Mouse (Mus musculus) CH12.LX (cell line): ENCODE measurements around the gene Edaradd.

Experiments
- CHD1 ChIP-seq: IDR thresholded peaks from 2 replicates; pipeline ENCODE4 v1.6.1; 2012; ENCODE audit warnings: low read depth, low read length, improper control_type of control experiment, inconsistent platforms
- CTCF ChIP-seq, 2 experiments: IDR thresholded peaks in 1 of 2; conservative IDR thresholded peaks in 1 of 2; 2 replicates each; pipeline ENCODE4 v1.5.1; 2011 to 2012; ENCODE audit warnings: low read depth in 2 of 2, low read length in 2 of 2, improper control_type of control experiment in 1 of 2, inconsistent platforms in 1 of 2, mild to moderate bottlenecking in 1 of 2, moderate library complexity in 1 of 2
- E2F4 ChIP-seq: IDR thresholded peaks from 2 replicates; pipeline ENCODE4 v1.6.1; 2011; ENCODE audit warnings: low read depth, low read length, improper control_type of control experiment; ENCODE audit not compliant: insufficient replicate concordance
- JUND ChIP-seq: conservative IDR thresholded peaks from 2 replicates; pipeline ENCODE4 v1.6.1; 2011; ENCODE audit warnings: low read depth, low read length, improper control_type of control experiment
- NRF1 ChIP-seq: IDR thresholded peaks from 2 replicates; pipeline ENCODE4 v1.6.1; 2014; ENCODE audit warnings: low read depth, mild to moderate bottlenecking, inconsistent platforms, low read length, improper control_type of control experiment, moderate library complexity
- PAX5 ChIP-seq: IDR thresholded peaks from 2 replicates; pipeline ENCODE4 v1.6.1; 2012; ENCODE audit warnings: low read length, inconsistent platforms, mixed read lengths
- POLR2A ChIP-seq: IDR thresholded peaks from 2 replicates; pipeline ENCODE4 v1.6.1; 2011; ENCODE audit warnings: low read depth, mild to moderate bottlenecking, improper control_type of control experiment, low read length
- POLR2AphosphoS2 ChIP-seq: IDR thresholded peaks from 2 replicates; pipeline ENCODE4 v1.6.1; 2011; ENCODE audit warnings: low read depth, low read length, improper control_type of control experiment
- RCOR1 ChIP-seq: conservative IDR thresholded peaks from 2 replicates; pipeline ENCODE4 v1.6.1; 2012; ENCODE audit warnings: low read depth, mild to moderate bottlenecking, inconsistent platforms, low read length, improper control_type of control experiment
- ZC3H11A ChIP-seq: IDR thresholded peaks from 2 replicates; pipeline ENCODE4 v1.6.1; 2012; ENCODE audit warnings: low read depth, mild to moderate bottlenecking, inconsistent platforms, low read length, improper control_type of control experiment
- ZKSCAN1 ChIP-seq: IDR thresholded peaks from 2 replicates; pipeline ENCODE4 v1.6.1; 2012; ENCODE audit warnings: low read depth, inconsistent platforms, low read length, improper control_type of control experiment, borderline replicate concordance
- ZMIZ1 ChIP-seq: IDR thresholded peaks from 2 replicates; pipeline ENCODE4 v1.6.1; 2012; ENCODE audit warnings: low read depth, mild to moderate bottlenecking, inconsistent platforms, low read length, improper control_type of control experiment

DNA sequence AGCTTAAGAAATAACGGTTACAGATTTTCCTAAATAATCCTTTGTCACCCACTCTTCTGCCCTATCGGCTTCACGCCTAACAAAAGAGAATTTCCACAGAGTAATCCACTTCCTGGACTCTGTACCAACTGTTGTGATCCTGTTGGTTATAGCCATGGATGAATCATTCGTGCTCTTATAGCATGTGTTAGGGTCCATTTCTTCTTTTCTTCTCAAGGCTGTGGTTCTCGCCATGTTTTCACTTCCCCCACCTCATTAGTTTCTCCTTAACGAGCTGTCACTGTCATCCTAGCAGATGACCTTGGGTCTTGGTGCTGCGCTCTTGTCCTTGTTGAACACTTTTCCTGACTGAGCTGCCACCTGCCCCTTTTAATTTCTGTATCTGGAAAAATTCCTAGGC lies 49.5 kb upstream of the Edaradd start:
- TF ChIP-seq PAX5 = no peak
- no peak for TF ChIP-seq CTCF (conservative IDR thresholded peaks at IDR 0.05 in 1 of 2, IDR thresholded peaks at IDR 0.05 in 1 of 2; ENCODE audit: low read depth in 2 of 2, low read length in 2 of 2)
- no peak for TF ChIP-seq POLR2AphosphoS2
- TF ChIP-seq ZC3H11A = no peak
- TF ChIP-seq E2F4 = no peak
- 0 out of 2 replicates have a peak, but pooled peaks have one; percentile 1 for TF ChIP-seq CHD1
- no peak for TF ChIP-seq ZMIZ1
- no peak; the same call in 1 of the 2 replicates for TF ChIP-seq JUND
- no peak for TF ChIP-seq POLR2A
- TF ChIP-seq RCOR1 = no peak
- no peak for TF ChIP-seq NRF1
- no peak for TF ChIP-seq ZKSCAN1
